Mouse (Mus musculus) megakaryocyte, embryonic 14.5 days (primary cell): Measurements from ENCODE around the gene Arhgap22.

Experiments used
- FLI1 ChIP-seq: IDR thresholded peaks from 2 replicates; pipeline ENCODE4 v1.6.1; 2012; ENCODE audit warnings: low read length, inconsistent platforms, mixed read lengths
- GATA1 ChIP-seq: IDR thresholded peaks from 3 replicates; pipeline ENCODE4 v1.6.1; 2012; ENCODE audit warnings: mixed read lengths, low read length, inconsistent platforms, borderline replicate concordance

DNA sequence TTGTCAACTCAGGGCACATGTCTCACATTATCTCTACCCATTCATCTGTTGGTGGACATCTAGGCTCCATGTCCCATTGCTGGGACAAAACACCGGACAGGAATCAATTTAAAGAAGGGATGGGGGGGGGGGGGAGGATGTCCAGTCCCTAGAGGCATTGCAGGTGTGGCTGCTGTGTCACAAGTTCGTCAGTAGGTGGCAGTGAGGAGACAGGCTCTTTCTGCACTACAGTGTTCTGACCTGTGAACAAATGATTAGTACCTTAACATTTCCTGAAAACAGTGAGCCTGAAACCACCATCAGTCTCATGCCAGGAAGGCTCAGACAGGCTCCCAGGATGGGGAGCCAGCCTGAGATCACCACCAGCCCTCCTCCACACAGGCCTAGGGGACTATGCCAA lies 6.8 kb upstream of the Arhgap22 start:
- TF ChIP-seq GATA1 (no peak), FLI1 (no peak)
